Mouse (Mus musculus) megakaryocyte, embryonic 14.5 days (primary cell): ENCODE results near the gene Cops2.

ENCODE experiments used
- FLI1 ChIP-seq: IDR thresholded peaks from 2 replicates; pipeline ENCODE4 v1.6.1; 2012; ENCODE audit warnings: low read length, inconsistent platforms, mixed read lengths
- GATA1 ChIP-seq: IDR thresholded peaks from 3 replicates; pipeline ENCODE4 v1.6.1; 2012; ENCODE audit warnings: mixed read lengths, low read length, inconsistent platforms, borderline replicate concordance

DNA sequence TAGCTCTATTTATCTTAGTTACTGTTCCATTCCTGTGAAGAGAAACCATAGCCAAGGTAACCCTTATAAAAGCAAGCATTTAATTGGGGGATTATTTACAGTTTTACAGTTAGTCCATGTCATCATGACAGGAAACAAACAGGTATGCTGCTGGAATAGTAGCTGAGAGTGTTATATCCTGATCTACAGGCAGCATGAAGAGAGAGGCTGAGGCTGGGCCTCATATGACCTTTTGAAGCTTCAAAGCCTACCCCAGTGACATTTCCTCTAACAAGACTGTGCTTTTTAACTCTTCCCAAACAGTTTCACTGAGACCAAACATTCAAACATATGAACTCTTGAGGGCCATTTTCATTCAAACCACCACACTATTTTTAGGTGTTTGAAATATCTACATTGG, 61.1 kb downstream of the Cops2 start:
- no peak for TF ChIP-seq GATA1
- no peak for TF ChIP-seq FLI1
